ENCODE assay signal across 8 mouse cellular contexts in the genomic region with DNA sequence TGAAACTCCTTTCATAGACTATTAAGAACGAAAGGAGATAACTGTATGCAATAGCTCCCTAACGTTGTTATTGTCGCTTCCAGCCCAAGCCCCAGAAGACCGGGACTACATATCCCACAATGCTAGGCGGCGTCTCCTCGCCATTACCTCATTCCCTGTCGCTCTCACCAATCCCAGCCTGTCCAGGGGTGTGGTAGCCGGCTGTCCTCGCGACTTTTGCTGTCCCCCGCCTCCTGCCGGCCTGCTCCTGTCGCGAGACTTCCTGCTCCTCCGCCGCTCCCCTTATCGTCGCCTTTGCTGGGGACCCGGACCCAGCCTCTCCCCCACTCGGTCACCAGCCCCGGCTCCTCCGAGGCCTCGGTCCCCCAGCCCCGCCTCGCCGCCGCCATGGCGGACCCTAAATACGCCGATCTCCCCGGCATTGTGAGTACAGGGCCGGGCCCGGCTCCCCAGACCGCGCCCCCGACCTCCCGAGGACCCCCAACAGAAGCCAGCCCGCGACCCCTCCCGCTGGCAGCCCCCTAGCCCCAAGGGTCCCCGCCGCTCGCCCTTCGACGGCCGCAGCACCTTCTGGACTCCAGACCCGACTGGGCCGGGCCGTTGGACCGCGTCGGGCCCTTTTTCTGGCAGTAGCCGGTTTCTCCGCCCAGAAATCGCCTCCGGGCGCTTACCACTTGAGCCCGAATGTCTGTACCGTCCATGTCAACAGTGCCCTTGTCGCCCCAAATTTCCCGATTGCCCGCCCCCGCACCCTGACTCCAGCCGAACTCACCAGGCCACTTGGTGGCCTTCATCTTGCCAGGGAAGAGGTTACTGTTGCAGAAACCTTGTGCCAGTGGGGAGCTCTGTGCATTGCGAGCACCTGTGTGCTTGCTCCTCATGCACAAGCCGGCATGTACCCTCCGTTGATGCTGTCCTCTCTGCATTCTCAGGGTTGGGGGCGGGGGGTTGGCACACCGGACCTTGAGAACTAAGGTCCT. TPM values are rescaled to one million over a fixed set of nuclear protein-coding genes. Genes with fewer than 3 reads are reported as not detected.
A peak's percentile ranks its signal among the peaks of the same experiment; 100 is the strongest.
DNase-seq lines count a peak whose midpoint lies in the region; ATAC-seq and TF ChIP-seq lines count a peak whose summit lies in the region.

TSS of gene Dctn2 (plus strand) at position 257 of the 980 bp plus-strand sequence.

- H3K4me2 ChIP-seq in heart, embryonic 11.5 days: peak within 1 kb of the TSS; percentile 97
- H3K4me2 ChIP-seq in kidney, embryonic 16.5 days (replicated peaks; ENCODE audit: low read depth, low read length): peak within 1 kb of the TSS; percentile 68
- H3K4me2 ChIP-seq in myocyte (ENCODE audit: low read depth): peak within 1 kb of the TSS; percentile 85

- H3K4me1 ChIP-seq in heart, embryonic 11.5 days (ENCODE audit: control insufficient read depth, insufficient read depth, low read length): peaks cover 19% of the 10 kb centered on the region
- peaks cover 10% of the 10 kb centered on the region; the same call in 1 of the 2 replicates for H3K4me1 ChIP-seq in kidney, embryonic 16.5 days (ENCODE audit: insufficient read depth, low read length)
- peaks cover 10% of the 10 kb centered on the region for H3K4me1 ChIP-seq in liver, adult 2 months (ENCODE audit: control insufficient read depth, insufficient read depth, low read length)

- peaks cover 7% of the 10 kb centered on the region; the same call in 1 of the 2 replicates for H3K36me3 ChIP-seq in heart, embryonic 11.5 days (ENCODE audit: control insufficient read depth, insufficient read depth, low read length)
- H3K36me3 ChIP-seq in kidney, embryonic 16.5 days (ENCODE audit: insufficient read depth, low read length): peaks cover 10% of the 10 kb centered on the region
- peaks cover 10% of the 10 kb centered on the region; the same call in 1 of the 2 replicates for H3K36me3 ChIP-seq in liver, adult 2 months (ENCODE audit: control insufficient read depth, insufficient read depth, low read length)
- no peaks in the 10 kb centered on the region for H3K36me3 ChIP-seq in myocyte (ENCODE audit: control insufficient read depth, insufficient read depth)
- H3K36me3 ChIP-seq in splenic B cell, adult 2 months (ENCODE audit: control insufficient read depth, insufficient read depth, low read length, poor library complexity, severe bottlenecking): no peaks in the 10 kb centered on the region

- TF ChIP-seq POLR2A in liver, adult 2 months (IDR thresholded peaks at IDR 0.05; ENCODE audit: extremely low read depth, insufficient read depth, low read length): peak; percentile 67; the same call in 1 of the 2 replicates
- peak; percentile 81 for TF ChIP-seq POLR2A in myocyte (IDR thresholded peaks at IDR 0.05; ENCODE audit: insufficient read length, low read depth)

- H3ac ChIP-seq in myocyte (ENCODE audit: control insufficient read depth, insufficient read length): peak within 1 kb of the TSS; percentile 61

- peak within 1 kb of the TSS; percentile 86 for H3K27ac ChIP-seq in heart, embryonic 11.5 days (ENCODE audit: low read depth, low read length)
- H3K27ac ChIP-seq in kidney, embryonic 16.5 days (ENCODE audit: low read length): peak within 1 kb of the TSS; percentile 90
- H3K27ac ChIP-seq in liver, adult 2 months (replicated peaks; ENCODE audit: insufficient read depth, low read depth, low read length): peak within 1 kb of the TSS; percentile 85

- H3K9me3 ChIP-seq in heart, embryonic 11.5 days (replicated peaks; ENCODE audit: control insufficient read depth, low read length): no peaks in the 10 kb centered on the region
- no peaks in the 10 kb centered on the region for H3K9me3 ChIP-seq in kidney, embryonic 16.5 days (ENCODE audit: low read length)

- peak; percentile 95 for DNase-seq in A20 (ENCODE audit: low read depth, low spot score)
- peak; percentile 99 for DNase-seq in brain, adult 2 months (ENCODE audit: low read depth, low spot score)
- peak; percentile 93 for DNase-seq in liver, adult 2 months (ENCODE audit: extremely low read depth, low read depth, low spot score)
- peak; percentile 95 for DNase-seq in splenic B cell, adult 2 months (ENCODE audit: low read depth, low spot score)

- peaks cover 31% of the 10 kb centered on the region for H3K27me3 ChIP-seq in heart, embryonic 11.5 days (ENCODE audit: control insufficient read depth, insufficient read depth, low read length)
- peaks cover 32% of the 10 kb centered on the region for H3K27me3 ChIP-seq in kidney, embryonic 16.5 days (ENCODE audit: insufficient read depth, low read length)
- H3K27me3 ChIP-seq in liver, adult 2 months (ENCODE audit: control insufficient read depth, insufficient read depth, low read length): no peaks in the 10 kb centered on the region
- H3K27me3 ChIP-seq in myocyte (ENCODE audit: control insufficient read depth, insufficient read depth, insufficient read length): peaks cover 17% of the 10 kb centered on the region
- H3K27me3 ChIP-seq in splenic B cell, adult 2 months (ENCODE audit: control insufficient read depth, insufficient read depth, low read length, poor library complexity, severe bottlenecking): no peaks in the 10 kb centered on the region

- TF ChIP-seq CTCF in liver, adult 2 months (IDR thresholded peaks at IDR 0.05; ENCODE audit: low read depth, low read length): no peak

- peaks cover 19% of the 10 kb centered on the region; the same call in 1 of the 2 replicates for H3K79me2 ChIP-seq in liver, adult 2 months (ENCODE audit: control insufficient read depth, insufficient read depth, low read length)
- peaks cover 35% of the 10 kb centered on the region for H3K79me2 ChIP-seq in myocyte (ENCODE audit: control insufficient read depth, insufficient read depth)

- ATAC-seq in erythroblast, adult 5-6 weeks (replicated peaks; ENCODE audit: low FRiP score, poor library complexity, severe bottlenecking): peak; percentile 92
- peak; percentile 98 for ATAC-seq in heart, embryonic 11.5 days (replicated peaks; ENCODE audit: insufficient number of reproducible peaks, low FRiP score, low TSS enrichment)
- ATAC-seq in kidney, embryonic 16.5 days (ENCODE audit: low FRiP score, low TSS enrichment): peak; percentile 99

- WGBS in heart, embryonic 11.5 days (ENCODE audit: insufficient replicate concordance): under 1% methylated on average over 69 of the region's 70 CpGs
- WGBS in kidney, embryonic 16.5 days: under 1% methylated on average over 69 of the region's 70 CpGs
- WGBS in liver, adult 2 months: under 1% methylated on average over 70 of the region's 70 CpGs

- H3K9ac ChIP-seq in heart, embryonic 11.5 days (ENCODE audit: low read depth, low read length): peak within 1 kb of the TSS; percentile 100
- H3K9ac ChIP-seq in kidney, embryonic 16.5 days (replicated peaks; ENCODE audit: low read length): peak within 1 kb of the TSS; percentile 99
- peak within 1 kb of the TSS; percentile 99 for H3K9ac ChIP-seq in liver, adult 2 months (ENCODE audit: low read depth, low read length)

- peak within 1 kb of the TSS; percentile 98 for H3K4me3 ChIP-seq in heart, embryonic 11.5 days (ENCODE audit: low read depth, low read length)
- H3K4me3 ChIP-seq in kidney, embryonic 16.5 days (ENCODE audit: low read length): peak within 1 kb of the TSS; percentile 97
- peak within 1 kb of the TSS; percentile 98 for H3K4me3 ChIP-seq in liver, adult 2 months (ENCODE audit: insufficient read depth, low read depth, low read length)
- H3K4me3 ChIP-seq in myocyte: peak within 1 kb of the TSS; percentile 60

TF ChIP-seq in myocyte, 11 proteins besides CTCF, POLR2A, EP300 and RAD21:
- TF ChIP-seq TCF12 (IDR thresholded peaks at IDR 0.05; ENCODE audit: insufficient read depth, poor library complexity, severe bottlenecking): no peak
- no peak for TF ChIP-seq MAX (IDR thresholded peaks at IDR 0.05; ENCODE audit: low read depth)
- TF ChIP-seq MYOG (IDR thresholded peaks at IDR 0.05; ENCODE audit: control insufficient read depth in 1 of 3, insufficient read depth in 1 of 3, insufficient read length in 2 of 3, low read depth in 2 of 3): no peak
- TF ChIP-seq E2F4 (IDR thresholded peaks at IDR 0.05; ENCODE audit: insufficient read depth): no peak
- TF ChIP-seq TCF3 (IDR thresholded peaks at IDR 0.05; ENCODE audit: insufficient read length, low read depth): no peak
- peak; percentile 66 for TF ChIP-seq SRF (IDR thresholded peaks at IDR 0.05; ENCODE audit: control insufficient read depth, insufficient read length, low read depth)
- TF ChIP-seq POLR2AphosphoS2 (IDR thresholded peaks at IDR 0.05; ENCODE audit: insufficient read length, low read depth): peak; percentile 84
- TF ChIP-seq REST (IDR thresholded peaks at IDR 0.05; ENCODE audit: insufficient read depth, insufficient read length): no peak

RNA-seq across cellular contexts. Expression of gene Dctn2, which starts in this region (rescaled TPM):
- total RNA-seq in erythroblast, adult 5-6 weeks (2015; ENCODE audit: low replicate concordance): 32.5 and 59.1 TPM in 2 replicates
- total RNA-seq in erythroblast, adult 5-6 weeks (2017; ENCODE audit: low replicate concordance): 73.0 and 77.9 TPM in 2 replicates
- polyA plus RNA-seq in heart, embryonic 11.5 days (2014; fragmentation: Nextera tagmentation; extraction: Ambion mirVana): 135 and 136 TPM in 2 replicates
- polyA plus RNA-seq in kidney, embryonic 16.5 days (2015; fragmentation: Nextera tagmentation; extraction: Ambion mirVana): 206 and 212 TPM in 2 replicates
- 71.3 and 78.5 TPM in 2 replicates for total RNA-seq in liver, adult 2 months (2014; rRNA removed)
- polyA plus RNA-seq in liver, adult 2 months (2012; rRNA removed): 122 and 132 TPM in 2 replicates
- polyA plus RNA-seq in myocyte (2012; fragmentation: generic; extraction: Trizol): 250 TPM

Comparison
In these comparisons a context has a peak if more than half of its experiments do, and no peak if none do; other contexts are left out.
1. Peak in every context shown above with its lines: DNase-seq, ATAC-seq, H3K4me3 ChIP-seq and H3K27ac ChIP-seq.